Mouse (Mus musculus): ENCODE measurements around the gene Sim2.

DNA sequence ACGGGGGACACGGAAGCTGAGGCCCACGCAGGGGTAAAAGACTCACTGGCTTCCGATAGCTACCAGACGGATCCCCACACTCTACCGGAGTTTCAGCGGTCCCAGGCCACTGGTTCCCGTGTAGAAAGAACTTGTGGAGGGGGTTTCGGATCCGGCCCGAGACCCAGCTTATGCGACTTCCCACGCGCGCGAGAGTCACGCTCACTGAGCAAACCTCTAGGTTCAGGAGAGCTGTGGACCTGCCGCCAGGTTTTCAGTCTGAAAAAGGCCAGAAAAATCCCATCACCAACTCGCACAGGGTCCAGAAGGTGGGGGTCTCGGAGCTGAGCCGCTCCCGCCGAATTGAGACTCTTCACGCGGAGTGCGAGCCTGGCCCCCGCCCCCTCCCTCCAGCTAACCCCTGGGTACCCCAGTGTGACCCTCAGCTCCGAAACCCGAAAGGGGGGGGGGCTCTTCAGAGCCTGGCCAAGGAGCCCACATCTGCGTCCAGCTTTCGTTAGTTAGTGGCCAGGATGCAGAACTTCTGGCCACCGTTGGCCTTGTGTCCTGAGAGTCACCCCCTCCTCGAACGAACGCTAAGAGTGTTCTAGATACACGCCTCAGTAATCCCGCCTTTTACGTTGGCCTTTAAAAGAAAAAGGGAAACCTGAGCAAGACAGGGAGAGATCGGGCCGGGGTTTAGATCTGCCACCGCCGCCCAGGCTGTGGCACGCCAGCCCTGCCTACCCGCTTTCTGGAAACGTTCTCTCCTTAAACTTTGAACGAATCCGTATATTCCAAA, 5.5 kb upstream of the Sim2 start:
- TF ChIP-seq POLR2A (IDR thresholded peaks at IDR 0.05; ENCODE audit: insufficient read length, low read depth) (no peak), CEBPB (IDR thresholded peaks at IDR 0.05; ENCODE audit: insufficient read depth, poor library complexity, severe bottlenecking) (no peak), MYOG (IDR thresholded peaks at IDR 0.05; ENCODE audit: control insufficient read depth in 1 of 3, insufficient read depth in 1 of 3, insufficient read length in 2 of 3, low read depth in 2 of 3) (no peak), MAX (IDR thresholded peaks at IDR 0.05; ENCODE audit: low read depth) (no peak), POLR2AphosphoS2 (IDR thresholded peaks at IDR 0.05; ENCODE audit: insufficient read length, low read depth) (no peak), TCF12 (IDR thresholded peaks at IDR 0.05; ENCODE audit: insufficient read depth, poor library complexity, severe bottlenecking) (no peak), E2F4 (IDR thresholded peaks at IDR 0.05; ENCODE audit: insufficient read depth) (no peak), REST (IDR thresholded peaks at IDR 0.05; ENCODE audit: insufficient read depth, insufficient read length) (no peak), USF1 (IDR thresholded peaks at IDR 0.05; ENCODE audit: low read depth) (no peak), TCF3 (IDR thresholded peaks at IDR 0.05; ENCODE audit: insufficient read length, low read depth) (no peak), MYOD1 (IDR thresholded peaks at IDR 0.05; ENCODE audit: control insufficient read depth in 1 of 3, insufficient read length in 2 of 3, low read depth in 2 of 3) (no peak), SRF (IDR thresholded peaks at IDR 0.05; ENCODE audit: control insufficient read depth, insufficient read length, low read depth) (no peak)

All from myocyte (in vitro differentiated cells).